Mouse (Mus musculus) urinary bladder, postnatal 14 days (tissue): Measurements from ENCODE around the gene Hbb-y.
"Not testable (repeated sequence)": the region's sequence is repeated elsewhere in the genome, so short reads cannot be mapped to it uniquely, and the experiment has no call there.

Experiments
- DNase-seq: peaks from one replicate; pipeline ENCODE4 v3.0.0; 2021; ENCODE audit warnings: low spot score

The Hbb-y gene

GRCm38 (mm10) chr7:103813152-103813551, 39.9 kb downstream of the Hbb-y start:
- DNase-seq = not testable (repeated sequence)

DNA sequence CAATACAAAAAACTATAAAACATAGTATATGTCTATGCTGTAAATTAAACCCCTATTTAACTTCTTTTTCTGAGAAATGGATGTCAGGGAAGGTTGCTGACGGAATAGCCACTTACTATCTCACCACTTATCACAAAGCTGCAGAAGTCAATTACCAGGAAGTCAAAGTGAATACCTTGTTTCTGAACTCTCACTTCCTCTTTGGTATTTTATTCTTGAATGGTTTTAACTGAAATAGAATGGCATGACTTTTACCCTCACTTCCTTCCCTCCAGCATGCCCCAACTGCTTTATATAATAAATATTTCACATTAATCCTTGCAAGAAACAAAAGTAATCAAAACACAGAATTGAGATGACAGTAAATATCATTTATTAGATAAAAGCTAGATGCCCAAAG, 40.8 kb downstream of the Hbb-y start:
- DNase-seq = no peak

DNA sequence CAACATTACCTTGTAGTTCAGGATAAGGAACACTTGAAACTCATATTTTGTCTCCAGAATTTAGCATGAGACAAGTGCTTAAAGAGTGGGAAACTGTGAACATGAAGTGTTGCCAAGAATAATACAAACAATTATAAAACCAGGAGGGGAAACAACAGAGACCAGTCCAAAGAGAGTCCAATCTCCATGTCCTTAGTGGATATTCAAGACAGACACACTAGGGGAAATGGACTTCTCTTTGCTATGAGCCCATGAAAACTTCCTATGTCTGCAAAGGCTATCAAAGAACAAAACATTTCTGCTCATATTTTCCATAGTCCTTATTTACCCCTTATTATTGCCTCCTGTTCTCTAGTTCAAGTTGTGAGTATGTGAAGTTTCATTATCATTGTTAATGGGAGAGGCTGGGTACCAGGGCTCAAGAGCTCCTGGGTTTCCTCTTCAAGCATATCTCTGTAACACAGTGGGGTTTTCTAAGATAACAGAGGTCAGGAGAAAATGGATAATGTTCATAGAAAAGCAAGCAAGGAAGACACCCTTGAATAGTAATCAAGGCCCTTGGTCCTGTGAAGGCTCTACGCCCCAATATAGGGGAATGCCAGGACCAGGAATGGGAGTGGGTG, 41.7 kb downstream of the Hbb-y start:
- no peak for DNase-seq

GRCm38 (mm10) chr7:103810746-103811145, 42.3 kb downstream of the Hbb-y start:
- no peak for DNase-seq

DNA sequence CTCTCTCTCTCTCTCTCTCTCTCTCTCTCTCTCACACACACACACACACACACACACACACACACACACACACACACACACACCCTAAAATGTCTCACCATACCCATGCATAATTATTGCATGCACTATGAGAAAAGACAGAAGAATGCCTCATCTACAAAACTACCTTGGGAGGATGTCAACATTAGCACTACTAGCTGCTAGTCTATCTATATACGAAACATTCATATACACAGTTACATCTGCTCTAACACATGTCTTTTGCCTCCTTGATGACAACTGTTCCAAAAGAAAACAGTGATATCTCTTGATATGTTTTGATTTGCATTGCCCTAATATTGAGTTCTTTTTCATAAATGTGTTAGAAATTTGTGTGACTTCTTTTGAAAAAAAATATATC, 42.7 kb downstream of the Hbb-y start:
- no peak for DNase-seq

DNA sequence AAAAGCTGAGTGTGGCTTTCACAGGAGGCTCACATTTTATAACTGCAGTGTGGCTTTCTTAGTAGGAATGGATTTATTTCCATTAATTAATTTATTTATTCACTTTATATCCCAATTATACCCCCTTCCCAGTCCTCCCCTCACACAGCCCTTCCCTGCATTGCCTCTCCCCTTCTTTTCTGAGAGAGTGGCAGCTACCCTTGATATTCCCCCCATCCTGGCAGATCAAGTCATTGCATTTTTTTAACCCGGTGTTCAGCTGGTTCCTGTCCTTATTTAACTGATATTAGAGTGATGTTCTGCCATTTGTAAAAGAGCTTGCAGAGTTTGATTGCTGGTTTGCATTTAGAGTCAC, 43.2 kb downstream of the Hbb-y start:
- no peak for DNase-seq

GRCm38 (mm10) chr7:103808971-103809800, 43.8 kb downstream of the Hbb-y start:
- no peak for DNase-seq

GRCm38 (mm10) chr7:103808120-103808519, 44.9 kb downstream of the Hbb-y start:
- DNase-seq = not testable (repeated sequence)

DNA sequence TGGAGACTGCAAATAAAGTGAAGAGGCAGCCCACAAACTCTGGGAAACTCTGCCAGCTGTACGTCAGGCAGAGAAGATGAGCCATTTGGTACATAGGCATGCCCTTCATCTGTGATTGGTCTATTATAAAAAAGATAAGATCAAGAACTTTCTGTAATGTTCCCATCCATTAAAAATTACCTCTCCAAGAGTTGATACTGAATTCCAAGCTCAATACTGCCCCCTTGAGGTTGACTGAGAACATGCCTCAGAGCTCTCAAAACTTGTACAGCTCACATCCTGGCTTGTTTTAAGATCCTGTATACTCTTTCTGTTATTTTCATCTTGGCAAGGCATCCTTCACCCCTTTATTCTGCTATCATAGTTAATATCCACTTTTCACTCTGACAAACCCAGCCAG, 46.2 kb downstream of the Hbb-y start:
- no peak for DNase-seq
